In the genomic region with DNA sequence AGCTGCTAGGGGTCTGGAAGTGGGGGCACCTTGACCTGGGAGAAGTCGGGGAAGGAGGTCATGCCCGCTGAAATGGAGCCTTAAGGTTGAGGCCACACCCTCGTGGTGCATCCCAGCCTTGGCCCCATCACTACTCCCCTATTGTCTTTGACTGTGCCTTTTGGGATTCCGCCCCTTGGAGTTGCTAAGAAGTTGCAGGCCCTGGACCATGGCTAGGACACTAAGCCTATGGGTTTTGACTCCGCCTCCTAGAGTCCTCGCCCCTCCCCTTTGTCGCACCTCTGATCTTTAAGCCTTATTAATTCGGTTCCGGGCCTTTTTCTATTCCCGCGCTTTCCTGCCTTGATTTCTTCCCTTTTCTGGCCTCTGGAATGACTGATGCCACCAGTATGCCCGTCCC, we compare ENCODE assay signal across 1 mouse cellular context.
TF ChIP-seq lines count a peak whose summit lies in the region.

No protein-coding gene starts in this region.

TF ChIP-seq in ES-E14, 5 proteins besides CTCF, POLR2A, EP300 and RAD21:
- TF ChIP-seq ZNF384 (IDR thresholded peaks at IDR 0.05; ENCODE audit: low read depth, low read length) (no peak), MAFK (IDR thresholded peaks at IDR 0.05; ENCODE audit: insufficient read depth, low read depth, low read length) (no peak), CHD2 (IDR thresholded peaks at IDR 0.05; ENCODE audit: low read depth, low read length) (no peak), HCFC1 (IDR thresholded peaks at IDR 0.05; ENCODE audit: borderline replicate concordance, insufficient read depth, low read length) (no peak), ZC3H11A (IDR thresholded peaks at IDR 0.05; ENCODE audit: borderline replicate concordance, low read depth, low read length) (no peak)
